Mouse (Mus musculus) myocyte (in vitro differentiated cells): ENCODE data around the gene Ahnak.

Source experiments
- CEBPB ChIP-seq: IDR thresholded peaks from 2 replicates; pipeline ENCODE4 v1.6.1; 2011; ENCODE audit warnings: mild to moderate bottlenecking, moderate library complexity; ENCODE audit not compliant: poor library complexity, insufficient read depth, severe bottlenecking
- MAX ChIP-seq: IDR thresholded peaks from one replicate; pipeline ENCODE4 v1.6.1; 2011; ENCODE audit warnings: low read depth, mild to moderate bottlenecking, control low read depth
- POLR2A ChIP-seq: IDR thresholded peaks from one replicate; pipeline ENCODE4 v1.6.1; 2011; ENCODE audit warnings: low read depth, mild to moderate bottlenecking, control low read depth, moderate library complexity; ENCODE audit not compliant: insufficient read length
- POLR2AphosphoS2 ChIP-seq: IDR thresholded peaks from one replicate; pipeline ENCODE4 v1.6.1; 2011; ENCODE audit warnings: low read depth, control low read depth; ENCODE audit not compliant: insufficient read length
- SRF ChIP-seq: IDR thresholded peaks from one replicate; pipeline ENCODE4 v1.6.1; 2011; ENCODE audit warnings: low read depth; ENCODE audit not compliant: control insufficient read depth, insufficient read length
- TCF12 ChIP-seq: IDR thresholded peaks from one replicate; pipeline ENCODE4 v1.6.1; 2011; ENCODE audit warnings: mild to moderate bottlenecking, control low read depth; ENCODE audit not compliant: poor library complexity, insufficient read depth, severe bottlenecking
- TCF3 ChIP-seq: IDR thresholded peaks from one replicate; pipeline ENCODE4 v1.6.1; 2011; ENCODE audit warnings: low read depth, control low read depth; ENCODE audit not compliant: insufficient read length
- USF1 ChIP-seq: IDR thresholded peaks from one replicate; pipeline ENCODE4 v1.6.1; 2011; ENCODE audit warnings: low read depth, mild to moderate bottlenecking, control low read depth, moderate library complexity

DNA sequence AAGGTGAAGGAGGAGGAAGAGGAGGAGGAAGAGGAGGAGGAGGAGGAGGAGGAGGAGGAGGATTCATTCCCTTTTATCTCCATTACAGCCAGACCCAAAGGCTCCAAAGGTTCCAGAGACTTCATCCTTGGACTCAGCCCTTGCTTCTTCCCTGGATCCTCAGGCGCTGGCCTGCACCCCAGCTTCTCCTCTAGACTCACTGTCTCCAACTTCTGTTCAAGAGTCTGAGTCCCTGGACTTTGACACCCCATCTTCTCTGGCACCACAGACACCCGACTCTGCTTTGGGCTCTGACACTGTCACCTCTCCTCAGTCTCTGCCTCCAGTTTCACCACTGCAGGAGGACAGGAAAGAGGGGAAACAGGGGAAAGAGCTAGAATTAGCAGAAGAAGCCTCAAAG, 26.8 kb upstream of the Ahnak start:
- TF ChIP-seq USF1 (no peak), MAX (no peak), POLR2A (no peak), TCF3 (no peak), CEBPB (no peak), TCF12 (no peak), POLR2AphosphoS2 (no peak), SRF (no peak)
